Mouse (Mus musculus) MEL (cell line): ENCODE measurements around the gene Ntn5.

ENCODE experiments used
- CTCF ChIP-seq, 3 experiments: IDR thresholded peaks in 2 of 3; conservative IDR thresholded peaks in 1 of 3; 2 replicates each; pipeline ENCODE4 v1.5.1; 2011 to 2012; ENCODE audit warnings: low read length in 3 of 3, low read depth in 2 of 3, mild to moderate bottlenecking in 2 of 3, improper control_type of control experiment in 1 of 3, inconsistent platforms in 1 of 3, mixed read lengths in 1 of 3, moderate library complexity in 1 of 3; ENCODE audit not compliant: control insufficient read depth in 1 of 3, insufficient read depth in 1 of 3, poor library complexity in 1 of 3, severe bottlenecking in 1 of 3
- HCFC1 ChIP-seq: IDR thresholded peaks from 2 replicates; pipeline ENCODE4 v1.6.1; 2012; ENCODE audit warnings: low read depth, mild to moderate bottlenecking, inconsistent platforms, low read length, improper control_type of control experiment, moderate library complexity
- JUND ChIP-seq: IDR thresholded peaks from 2 replicates; pipeline ENCODE4 v1.6.1; 2011; ENCODE audit warnings: low read depth, mild to moderate bottlenecking, improper control_type of control experiment, low read length
- POLR2A ChIP-seq, 2 experiments: IDR thresholded peaks; 2 replicates each; pipeline ENCODE4 v1.6.1; 2011 to 2012; ENCODE audit warnings: low read length in 2 of 2, mild to moderate bottlenecking in 2 of 2, control low read depth in 1 of 2, improper control_type of control experiment in 1 of 2, low read depth in 1 of 2, moderate library complexity in 1 of 2; ENCODE audit not compliant: control insufficient read depth in 1 of 2, insufficient read depth in 1 of 2, poor library complexity in 1 of 2
- ZC3H11A ChIP-seq: IDR thresholded peaks from 2 replicates; pipeline ENCODE4 v1.6.1; 2012; ENCODE audit warnings: low read depth, mild to moderate bottlenecking, inconsistent platforms, low read length, improper control_type of control experiment

- no peak for TF ChIP-seq ZC3H11A
- TF ChIP-seq HCFC1: no peak
- no peak for TF ChIP-seq CTCF (IDR thresholded peaks at IDR 0.05 in 2 of 3, conservative IDR thresholded peaks at IDR 0.05 in 1 of 3; ENCODE audit: control insufficient read depth in 1 of 3, insufficient read depth in 1 of 3, low read depth in 2 of 3, low read length in 3 of 3, poor library complexity in 1 of 3, severe bottlenecking in 1 of 3)
- TF ChIP-seq JUND: no peak
- TF ChIP-seq POLR2A (IDR thresholded peaks at IDR 0.05; ENCODE audit: control insufficient read depth in 1 of 2, insufficient read depth in 1 of 2, low read depth in 1 of 2, low read length in 2 of 2, poor library complexity in 1 of 2): no peak
Measured at GRCm38 (mm10) chr7:45686841-45687240, 3.0 kb downstream of the Ntn5 start.
